Mouse (Mus musculus): Measurements from ENCODE around the gene Mta3.

Mta3 gene

GRCm38 (mm10) chr17:83753112-83753899, 47.3 kb downstream of the Mta3 start:
- DNase-seq (ENCODE audit: low spot score in 2 of 2): no peak

DNA sequence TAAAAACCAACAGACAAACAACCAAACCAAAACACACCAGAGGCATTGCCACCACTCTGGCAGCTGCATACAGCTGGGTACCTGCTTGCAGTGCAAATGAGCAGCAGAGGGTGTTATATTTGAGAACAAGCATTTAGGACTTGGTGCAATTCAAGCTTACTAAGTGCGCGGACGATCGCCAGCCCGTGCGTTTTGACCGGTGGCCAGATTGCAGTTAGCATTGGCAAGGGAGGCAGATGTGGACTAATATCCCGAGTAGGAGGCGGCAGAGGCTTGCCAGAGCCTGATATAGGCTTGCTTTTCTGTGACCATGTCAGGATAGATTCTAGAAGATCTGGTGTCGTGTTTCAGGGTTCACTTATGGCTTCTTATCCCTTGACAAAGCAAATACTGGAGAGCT, 52.1 kb downstream of the Mta3 start:
- DNase-seq (ENCODE audit: low spot score in 2 of 2): no peak

DNA sequence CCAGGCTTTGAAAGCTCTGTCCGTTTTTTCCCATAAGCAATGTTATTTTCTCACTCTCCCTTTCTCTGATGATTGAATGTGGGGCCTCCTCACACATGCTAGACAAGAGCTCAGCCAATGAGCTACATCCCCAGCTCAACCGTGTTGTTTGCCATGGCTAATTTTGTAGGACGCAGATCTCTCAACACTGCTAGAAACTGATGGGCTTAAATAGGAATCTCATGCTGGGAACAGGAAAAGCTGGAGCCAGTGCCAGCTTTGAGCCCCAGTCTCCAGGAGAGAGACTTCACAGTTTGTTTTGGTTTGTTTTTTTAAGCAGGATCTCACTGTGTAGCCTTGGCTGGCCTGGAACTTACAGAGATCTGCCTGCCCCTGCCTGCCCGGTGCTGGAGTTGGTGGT, 53.6 kb downstream of the Mta3 start:
- DNase-seq (ENCODE audit: low spot score in 2 of 2): no peak

DNA sequence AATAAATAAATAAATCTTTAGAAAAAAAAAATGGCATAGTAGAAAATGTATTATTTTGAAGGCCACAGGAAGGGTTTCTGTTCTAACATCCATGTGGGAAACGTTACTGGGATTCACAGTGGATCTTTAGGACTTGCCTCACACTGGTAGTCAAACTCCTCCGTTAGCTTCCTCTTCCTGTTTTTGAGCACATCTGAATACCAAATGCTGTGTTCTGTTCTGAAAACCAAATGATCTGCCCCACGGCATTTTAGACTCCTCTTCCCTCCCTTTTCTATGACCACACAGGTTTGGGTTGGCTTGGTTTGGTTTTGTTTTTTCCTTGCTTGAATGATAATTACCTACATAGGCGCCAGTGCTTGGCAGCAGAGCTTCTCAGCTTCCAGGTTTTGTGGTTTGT, 58.6 kb downstream of the Mta3 start:
- DNase-seq (ENCODE audit: low spot score in 2 of 2): no peak

DNA sequence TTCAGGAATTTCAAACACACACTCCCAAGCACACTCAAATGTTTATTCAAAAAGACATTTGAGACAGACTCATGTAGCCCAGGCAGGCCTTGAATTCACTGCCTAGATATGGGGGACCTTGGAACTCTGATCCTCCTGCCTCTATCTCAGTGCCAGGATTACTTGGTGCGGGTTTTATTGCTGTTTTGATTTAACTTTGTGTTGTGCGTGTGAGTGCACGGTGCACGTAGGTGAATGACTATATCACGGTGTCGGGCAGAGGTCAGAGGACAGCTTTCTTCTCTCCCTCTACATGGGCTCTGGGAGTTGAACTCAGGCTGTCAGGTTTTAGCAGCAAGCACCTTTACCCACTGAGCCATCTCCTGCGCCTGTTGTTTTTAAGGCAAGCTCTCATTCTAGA, 61.1 kb downstream of the Mta3 start:
- no peak for DNase-seq (ENCODE audit: low spot score in 2 of 2)

GRCm38 (mm10) chr17:83768309-83768708, 62.3 kb downstream of the Mta3 start:
- no peak for DNase-seq (ENCODE audit: low spot score in 2 of 2)

- no peak for DNase-seq (ENCODE audit: low spot score in 2 of 2)
Observed at GRCm38 (mm10) chr17:83770371-83770770, 64.4 kb downstream of the Mta3 start.

- DNase-seq (ENCODE audit: low spot score in 2 of 2): no peak
Observed at GRCm38 (mm10) chr17:83770931-83771330, 65.0 kb downstream of the Mta3 start.

DNA sequence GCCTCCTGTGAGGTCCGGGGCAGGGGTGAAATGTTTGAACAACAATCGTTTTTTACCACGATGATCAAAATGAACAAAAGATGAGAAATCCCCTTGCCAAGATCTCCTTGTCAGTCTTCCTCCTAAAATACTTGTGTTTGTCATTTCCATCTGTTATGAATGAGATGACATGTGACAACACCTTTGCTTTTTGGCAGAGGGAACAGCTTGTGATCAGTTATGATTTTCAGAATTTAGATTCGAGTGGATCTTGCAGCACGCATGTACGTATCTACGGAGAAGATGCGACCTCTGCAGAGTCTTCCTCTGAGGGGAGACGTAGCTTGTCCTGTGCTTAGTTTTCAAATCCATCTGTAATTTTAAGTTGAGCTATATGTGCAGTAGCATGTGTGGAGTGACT, 66.1 kb downstream of the Mta3 start:
- DNase-seq (ENCODE audit: low spot score in 2 of 2): no peak

- no peak for DNase-seq (ENCODE audit: low spot score in 2 of 2)
Observed at GRCm38 (mm10) chr17:83772711-83773110, 66.7 kb downstream of the Mta3 start.

GRCm38 (mm10) chr17:83776965-83777364, 71.0 kb downstream of the Mta3 start:
- no peak for DNase-seq (ENCODE audit: low spot score in 2 of 2)

GRCm38 (mm10) chr17:83777462-83778051, 71.6 kb downstream of the Mta3 start:
- DNase-seq (ENCODE audit: low spot score in 2 of 2): no peak

- no peak for DNase-seq (ENCODE audit: low spot score in 2 of 2)
Observed at GRCm38 (mm10) chr17:83780228-83780627, 74.3 kb downstream of the Mta3 start.

- peak; percentile 70 to 84 for DNase-seq (ENCODE audit: low spot score in 2 of 2)
Observed at GRCm38 (mm10) chr17:83782740-83783139, 76.8 kb downstream of the Mta3 start.

GRCm38 (mm10) chr17:83786418-83786817, 80.5 kb downstream of the Mta3 start:
- DNase-seq (ENCODE audit: low spot score in 2 of 2): no peak

- DNase-seq (ENCODE audit: low spot score in 2 of 2): no peak
Observed at GRCm38 (mm10) chr17:83790158-83790557, 84.2 kb downstream of the Mta3 start.

DNA sequence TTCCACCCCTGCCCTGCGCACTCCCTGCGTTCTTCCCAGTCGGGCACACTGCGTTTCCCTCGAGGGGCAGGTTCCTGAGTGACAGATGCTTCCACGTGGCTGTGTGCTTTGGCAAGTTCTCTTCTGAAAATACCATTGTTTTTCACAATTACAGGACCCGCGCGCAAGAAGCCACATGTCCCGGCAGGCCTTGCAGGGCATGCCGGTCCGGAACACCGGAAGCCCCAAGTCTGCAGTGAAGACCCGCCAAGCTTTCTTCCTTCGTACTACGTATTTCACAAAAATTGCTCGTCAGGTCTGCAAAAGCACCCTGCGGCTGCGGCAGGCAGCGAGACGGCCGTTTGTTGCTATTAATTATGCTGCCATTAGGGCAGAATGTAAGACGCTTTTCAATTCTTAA, 86.4 kb downstream of the Mta3 start:
- DNase-seq (ENCODE audit: low spot score in 2 of 2): no peak

GRCm38 (mm10) chr17:83795121-83795520, 89.2 kb downstream of the Mta3 start:
- DNase-seq (ENCODE audit: low spot score in 2 of 2): no peak

DNA sequence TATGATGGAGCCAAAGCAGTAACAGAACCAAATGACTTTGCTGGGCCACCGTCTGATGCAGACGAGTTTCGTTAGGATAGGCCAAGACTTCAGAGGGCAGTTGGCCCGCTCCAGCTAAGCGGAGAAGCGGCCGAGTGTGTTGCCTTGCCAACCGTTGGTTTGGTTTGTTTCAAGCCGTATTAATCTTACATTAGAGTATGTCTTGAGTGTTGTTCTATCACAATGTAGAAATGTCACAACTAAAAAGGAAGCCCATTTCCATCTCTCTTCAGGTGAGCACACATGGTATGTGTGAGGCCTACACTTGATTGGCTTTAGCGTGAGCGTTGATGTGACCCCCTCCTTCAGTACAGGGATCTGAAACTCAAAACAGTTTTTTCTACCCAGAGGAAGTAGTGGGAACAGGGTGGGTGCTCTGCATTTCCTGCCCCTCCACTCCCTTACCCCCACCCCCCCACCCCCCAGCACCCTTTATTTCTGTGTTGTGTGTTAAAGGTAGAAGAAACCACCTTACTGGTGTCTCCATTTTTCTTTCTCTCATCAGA, 93.6 kb downstream of the Mta3 start:
- no peak for DNase-seq (ENCODE audit: low spot score in 2 of 2)

- DNase-seq (ENCODE audit: low spot score in 2 of 2): no peak
Observed at GRCm38 (mm10) chr17:83803987-83804386, 98.0 kb downstream of the Mta3 start.

- DNase-seq (ENCODE audit: low spot score in 2 of 2): no peak
Observed at GRCm38 (mm10) chr17:83805078-83805477, 99.1 kb downstream of the Mta3 start.

GRCm38 (mm10) chr17:83807345-83807744, 101.4 kb downstream of the Mta3 start:
- DNase-seq (ENCODE audit: low spot score in 2 of 2): no peak

- DNase-seq (ENCODE audit: low spot score in 2 of 2): peak in 1 of 2 experiments; percentile 70
Observed at GRCm38 (mm10) chr17:83807778-83808398, 101.9 kb downstream of the Mta3 start.
